Mouse (Mus musculus) adipose tissue, adult 10 weeks (tissue): ENCODE data around the gene Nle1. TPM values are rescaled to one million over a fixed set of nuclear protein-coding genes. Genes with fewer than 3 reads are reported as not detected.

Experiments used
- polyA plus RNA-seq: library from polyadenylated mRNA; stranded (reverse); fragments of 350-450 nt; fragmentation: Illumina TruSeq; extraction: RNeasy Lipid Tissue Mini Kit (QIAGEN cat#74804); gene quantifications from one replicate; pipeline ENCODE4 v1.2.3, GENCODE M21; 2014; ENCODE audit warnings: low read depth, low replicate concordance

The Nle1 gene
- polyA plus RNA-seq: 9.0 TPM

DNA sequence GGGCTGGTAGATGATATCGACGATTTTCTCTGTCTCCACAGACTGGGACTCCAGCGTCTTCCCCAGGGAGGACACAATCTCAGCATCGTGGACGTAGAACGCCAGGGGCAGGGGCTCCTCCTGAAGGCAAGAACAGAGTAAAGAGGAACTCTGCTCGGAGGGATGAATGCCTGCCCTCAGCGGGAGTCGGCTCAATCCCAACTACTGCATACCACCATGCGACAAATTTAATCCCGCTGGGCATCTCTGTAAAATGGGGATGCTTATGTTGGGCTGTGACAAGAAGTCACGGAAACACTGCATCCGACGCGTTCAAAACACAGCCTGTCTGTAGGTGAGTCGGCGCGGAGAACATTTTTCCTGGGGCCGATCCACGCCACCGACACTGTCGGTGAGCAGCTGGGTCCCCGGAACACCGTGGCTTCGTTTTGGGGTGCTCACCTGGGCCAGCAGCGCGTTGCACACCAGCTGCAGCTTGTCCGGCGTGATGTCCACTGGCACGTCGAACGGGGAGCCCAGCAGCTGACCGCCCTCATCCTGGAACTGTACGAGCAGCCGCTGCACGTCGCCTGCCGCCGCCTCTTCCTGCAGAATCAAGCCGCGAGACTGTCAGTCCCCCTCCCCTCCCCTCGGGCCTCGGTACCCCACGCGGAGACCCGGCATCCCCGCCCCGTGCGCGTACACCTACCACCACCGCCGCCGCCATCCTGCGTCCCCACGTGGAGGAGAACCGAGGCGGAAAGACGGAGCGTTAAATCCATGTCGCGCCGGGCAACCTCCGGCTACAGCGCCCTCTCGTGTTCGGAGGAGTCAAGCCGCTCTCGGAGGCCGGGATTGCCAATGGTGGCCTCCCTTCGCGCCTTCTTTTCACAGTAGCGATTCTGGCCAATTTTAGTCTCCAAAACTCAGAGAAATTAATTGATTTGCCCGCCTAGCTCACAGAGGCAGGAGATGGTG lies at the start of gene Nle1:
Gene Nle1, minus strand, starts transcription at position 761 of the 957 bp plus-strand sequence.

DNA sequence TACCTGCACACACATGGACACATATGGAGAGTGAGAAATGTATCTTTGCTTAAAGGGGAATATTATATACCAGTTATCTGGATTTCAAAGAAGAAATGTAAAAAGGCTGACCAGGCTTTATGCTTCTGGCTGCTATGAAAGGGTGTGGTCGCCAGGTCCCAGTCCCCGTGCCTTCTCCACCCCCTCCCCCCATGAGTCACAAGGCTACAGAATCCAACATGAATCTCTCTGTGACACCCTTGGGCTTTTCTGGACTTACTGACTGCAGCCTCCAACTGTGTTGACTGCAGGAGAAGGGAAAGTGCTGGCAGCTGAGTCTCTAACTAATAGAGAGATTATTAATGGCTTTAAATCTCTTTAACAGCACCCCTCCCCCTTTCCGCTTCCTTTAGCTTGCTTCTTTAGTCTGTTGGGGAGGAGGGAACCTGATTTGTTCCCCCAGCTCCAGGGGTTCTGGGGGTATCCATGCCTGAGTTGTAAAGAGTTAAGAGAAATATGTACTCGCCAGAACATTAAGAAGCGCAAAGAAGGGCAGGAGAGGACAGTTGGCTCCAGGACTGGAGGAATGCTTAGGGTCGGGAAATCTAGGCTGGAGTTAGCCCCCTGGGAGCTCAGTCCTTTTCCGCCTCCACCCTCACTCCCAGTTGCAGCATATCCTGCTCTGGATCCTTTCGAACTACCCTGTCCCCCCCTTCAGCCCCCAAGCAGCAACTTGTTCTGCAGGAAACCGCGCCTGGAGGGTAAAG lies 42.7 kb upstream of the Nle1 start, which contains the start of gene Slfn5:
Gene Slfn5, plus strand, starts transcription at position 614 of the 746 bp plus-strand sequence.

DNA sequence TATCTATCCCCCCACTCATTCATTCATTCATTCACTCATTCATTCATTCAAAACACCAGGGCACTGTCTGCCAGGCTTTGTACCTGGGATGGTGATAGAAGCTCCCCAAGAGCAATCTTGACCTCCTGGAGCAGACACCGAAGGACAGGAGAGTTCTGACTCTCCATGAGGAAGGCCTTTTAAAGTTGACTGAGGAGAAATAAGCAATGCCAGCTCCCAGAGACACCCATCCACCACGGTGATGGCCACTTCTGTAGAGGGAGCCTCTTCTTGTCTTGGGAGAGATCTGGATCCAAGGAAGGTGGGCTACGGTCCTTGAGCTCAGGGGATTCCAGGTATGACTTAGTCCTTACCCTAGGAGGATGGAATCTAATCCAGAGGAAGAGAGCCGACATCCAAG lies 2.0 kb upstream of the Nle1 start, which contains the start of gene Unc45b:
Gene Unc45b, plus strand, starts transcription at position 301 of the 400 bp plus-strand sequence.

DNA sequence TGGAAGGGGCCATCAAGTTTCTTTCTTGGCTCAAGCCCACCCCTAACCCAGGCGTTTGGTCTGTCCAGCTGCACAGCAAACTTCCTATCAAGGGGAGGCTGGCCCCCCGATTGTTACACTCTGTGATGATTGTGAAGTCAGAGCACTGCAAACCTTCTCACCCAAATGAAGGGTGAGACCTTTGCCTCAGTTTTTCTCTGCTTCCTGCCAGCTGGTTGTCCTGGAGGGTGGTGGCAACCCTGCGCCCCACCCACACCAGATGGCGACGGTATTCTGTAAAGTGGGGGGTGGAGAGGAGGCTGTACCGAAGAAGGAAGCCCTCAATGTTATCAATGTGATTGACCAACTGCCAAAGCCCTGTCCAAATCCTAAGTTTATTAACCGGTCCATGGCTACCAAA lies 16.3 kb downstream of the Nle1 start, which contains the start of gene Fndc8:
Gene Fndc8, plus strand, starts transcription at position 189 of the 400 bp plus-strand sequence.

DNA sequence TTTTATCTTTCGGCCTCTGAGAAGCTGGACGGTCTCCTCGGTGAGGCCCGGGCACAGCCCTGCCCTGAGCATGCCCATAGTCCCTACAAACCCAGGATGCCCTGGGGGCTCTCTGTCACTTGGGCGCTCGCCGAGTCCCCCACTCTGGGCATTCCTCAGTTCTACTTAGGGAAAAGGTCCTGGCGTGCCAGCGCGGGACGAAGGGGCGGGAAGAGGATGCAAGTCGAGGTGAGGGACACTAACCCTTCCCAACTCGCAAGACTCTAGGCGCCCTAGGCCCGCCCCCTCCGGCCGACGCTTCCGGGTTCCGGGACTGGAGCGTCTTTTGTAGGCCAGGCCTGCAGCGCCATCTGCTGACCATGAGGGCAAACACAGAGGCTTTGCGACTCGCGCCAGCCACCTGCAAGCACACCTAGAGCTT lies 17.9 kb downstream of the Nle1 start, which contains the start of gene Rad51d:
Gene Rad51d, minus strand, starts transcription at position 273 of the 421 bp plus-strand sequence.

DNA sequence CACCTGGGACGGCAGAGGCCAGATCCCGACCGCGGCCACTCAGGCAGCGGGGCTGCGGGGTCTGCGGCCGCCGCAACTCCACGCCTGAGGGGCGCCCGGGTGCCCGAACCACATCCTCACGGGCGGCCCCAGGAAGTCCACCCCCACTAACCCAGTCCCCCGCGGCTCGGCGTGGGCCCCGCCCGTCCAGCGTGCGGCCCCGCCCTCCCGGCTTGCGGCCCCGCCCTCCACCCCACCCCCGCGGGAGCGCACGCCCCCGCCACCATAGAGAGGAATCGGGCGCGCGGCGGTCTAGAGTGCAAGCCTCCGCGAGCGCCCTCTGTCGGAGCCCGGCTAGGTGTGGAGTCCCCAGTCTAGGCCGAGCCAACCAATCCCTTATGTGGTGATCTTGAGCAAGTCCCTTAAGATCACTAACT lies 37.2 kb downstream of the Nle1 start, which contains the start of gene Rffl:
Gene Rffl, minus strand, starts transcription at position 180 of the 416 bp plus-strand sequence.

Other genes with a start within 250 kb of the Nle1 start
- gene Cct6b, start 144.1 kb downstream of the Nle1 start, polyA plus RNA-seq: 5.0 TPM
- gene Zfp830, start 144.1 kb downstream of the Nle1 start, polyA plus RNA-seq: 9.4 TPM
- 22.7 TPM for gene Lig3, start 127.3 kb downstream of the Nle1 start, polyA plus RNA-seq
- 21.8 TPM for gene Rffl, start 37.2 kb downstream of the Nle1 start, polyA plus RNA-seq
- gene Rad51d, start 17.8 kb downstream of the Nle1 start, polyA plus RNA-seq: 21.5 TPM
- gene Fndc8, start 16.3 kb downstream of the Nle1 start, polyA plus RNA-seq: 1.2 TPM
- gene Unc45b, start 2.1 kb upstream of the Nle1 start, polyA plus RNA-seq: 9.3 TPM
- 33.9 TPM for gene Slfn5, start 42.9 kb upstream of the Nle1 start, polyA plus RNA-seq
- gene Slfn9, start 83.4 kb upstream of the Nle1 start, polyA plus RNA-seq: 1.1 TPM
- 2.9 TPM for gene Slfn8, start 112.4 kb upstream of the Nle1 start, polyA plus RNA-seq
- gene Slfn2, start 156.7 kb upstream of the Nle1 start, polyA plus RNA-seq: 9.4 TPM
- gene Slfn1, start 208.4 kb upstream of the Nle1 start, polyA plus RNA-seq: 0.74 TPM